In genomic region chr2:137681762-137682161, GRCm38 (mm10) we compare ENCODE assay signal across 26 mouse cellular contexts.
DNase-seq lines count a peak whose midpoint lies in the region; ATAC-seq and TF ChIP-seq lines count a peak whose summit lies in the region.
"Had no signal": no experiment of that assay in that cellular context is flagged by ENCODE, and none has a peak within 500 bp of the region (broad histone marks: within the 10 kb centered on the region; RNA-seq: fewer than 3 reads in every experiment).

No protein-coding gene starts in this region.

- no peaks in the 10 kb centered on the region for H3K36me3 ChIP-seq in lung, embryonic 14.5 days (ENCODE audit: insufficient read depth)
- H3K36me3 ChIP-seq: embryonic facial prominence, embryonic 13.5 days; embryonic facial prominence, embryonic 15.5 days; forebrain, embryonic 15.5 days; G1E had no signal

- H3K27ac ChIP-seq in lung, embryonic 14.5 days (ENCODE audit: low read depth) = no peak overlapping the region
- H3K27ac ChIP-seq: embryonic facial prominence, embryonic 13.5 days; embryonic facial prominence, embryonic 15.5 days; forebrain, embryonic 13.5 days; forebrain, embryonic 15.5 days had no signal

- DNase-seq in adrenal gland, postnatal 10 days = peak; percentile 23
- no peak for DNase-seq in adrenal gland, postnatal 14 days
- DNase-seq in lung, embryonic 14.5 days = peak; percentile 17
- DNase-seq in lung, postnatal 14 days = no peak
- peak; percentile 7 for DNase-seq in ZHBTc4 (ENCODE audit: low read depth, low spot score)
- DNase-seq in fat pad, adult 2 months (ENCODE audit: extremely low read depth, low read depth, low spot score) = peak; percentile 45
- no peak for DNase-seq in gastrocnemius, postnatal 4 days (ENCODE audit: low spot score in 2 of 2)
- DNase-seq: adrenal gland, adult 8-10 months; adrenal gland, postnatal 36 days; B cell, adult 2 months; cerebellum, adult 11-12 months; cerebellum, adult 2 months; cerebellum, adult 9-10 months; cerebellum, postnatal 14 days; cerebellum, postnatal 36 days; embryo, embryonic 11 days; forebrain, postnatal 0 days had no signal

- no peak overlapping the region for H3K4me2 ChIP-seq in lung, embryonic 14.5 days
- H3K4me2 ChIP-seq: embryonic facial prominence, embryonic 13.5 days; embryonic facial prominence, embryonic 15.5 days; forebrain, embryonic 13.5 days; forebrain, embryonic 15.5 days had no signal

- H3K9ac ChIP-seq in lung, embryonic 14.5 days = no peak overlapping the region
- H3K9ac ChIP-seq: embryonic facial prominence, embryonic 13.5 days; embryonic facial prominence, embryonic 15.5 days; forebrain, embryonic 13.5 days; forebrain, embryonic 15.5 days; forebrain, postnatal 0 days had no signal

- H3K9me3 ChIP-seq in lung, embryonic 14.5 days (ENCODE audit: low read depth, low read length) = no peaks in the 10 kb centered on the region
- H3K9me3 ChIP-seq: embryonic facial prominence, embryonic 15.5 days; forebrain, embryonic 13.5 days; forebrain, embryonic 15.5 days had no signal

- H3K27me3 ChIP-seq in lung, embryonic 14.5 days (ENCODE audit: insufficient read depth, low read length) = no peaks in the 10 kb centered on the region
- H3K27me3 ChIP-seq: CH12.LX; embryonic facial prominence, embryonic 13.5 days; embryonic facial prominence, embryonic 15.5 days; forebrain, embryonic 13.5 days; forebrain, embryonic 15.5 days; Patski had no signal

- ATAC-seq in lung, embryonic 14.5 days (ENCODE audit: insufficient read depth) = no peak
- ATAC-seq: CD4-positive, CD25-positive, alpha-beta regulatory T cell, adult 4 months; forebrain, embryonic 13.5 days; forebrain, embryonic 15.5 days; forebrain, postnatal 0 days; Patski had no signal

- no peak for TF ChIP-seq CTCF in lung, embryonic 14.5 days (IDR thresholded peaks at IDR 0.05; ENCODE audit: low read depth)

- no peak overlapping the region for H3K4me3 ChIP-seq in lung, embryonic 14.5 days (ENCODE audit: low read depth, low read length)
- H3K4me3 ChIP-seq: embryonic facial prominence, embryonic 13.5 days; embryonic facial prominence, embryonic 15.5 days; erythroblast, embryonic 14.5 days; forebrain, embryonic 13.5 days; forebrain, embryonic 15.5 days had no signal

- WGBS in lung, embryonic 14.5 days = 97% methylated on average over 1 of the region's 1 CpGs

- H3K4me1 ChIP-seq in lung, embryonic 14.5 days (ENCODE audit: insufficient read depth) = no peaks in the 10 kb centered on the region
- H3K4me1 ChIP-seq: embryonic facial prominence, embryonic 13.5 days; embryonic facial prominence, embryonic 15.5 days; forebrain, embryonic 13.5 days had no signal

Comparison
In these comparisons a context has a peak if more than half of its experiments do, and no peak if none do; other contexts are left out.
1. DNase-seq: peak in adrenal gland, postnatal 10 days (single experiment), lung, embryonic 14.5 days (single experiment), ZHBTc4 (single experiment) and fat pad, adult 2 months (single experiment); none in adrenal gland, postnatal 14 days (single experiment), lung, postnatal 14 days (single experiment) and gastrocnemius, postnatal 4 days (0 of 2).